Mouse (Mus musculus) kidney, postnatal 0 days (tissue): ENCODE data around the gene Kiss1. TPM values are rescaled to one million over a fixed set of nuclear protein-coding genes. Genes with fewer than 3 reads are reported as not detected.

Source experiments
- ATAC-seq: fragments of 200-750 bp; cut with Nextera tagmentation; replicated peaks from 2 replicates; pipeline ENCODE4 v1.8.0; 2017; ENCODE audit warnings: low read depth, moderate number of reproducible peaks, moderate TSS enrichment, moderate library complexity; ENCODE audit not compliant: low FRiP score
- DNase-seq: peaks from one replicate; pipeline ENCODE4 v3.0.0-alpha.2; 2016; ENCODE audit warnings: low spot score
- H3K27ac ChIP-seq: fragments of 300-500 bp; sonication (generic); 2 replicates; pipeline ENCODE4 v1.5.1; 2014; ENCODE audit warnings: mild to moderate bottlenecking
- H3K27me3 ChIP-seq: fragments of 300-500 bp; sonication (generic); 2 replicates; pipeline ENCODE4 v1.6.1; 2014; ENCODE audit warnings: low read length, mixed read lengths; ENCODE audit not compliant: insufficient read depth
- H3K36me3 ChIP-seq: fragments of 300-500 bp; sonication (generic); 2 replicates; pipeline ENCODE4 v1.6.1; 2014; ENCODE audit warnings: low read length, mixed read lengths; ENCODE audit not compliant: insufficient read depth
- H3K4me1 ChIP-seq: fragments of 300-500 bp; sonication (generic); replicated peaks from 2 replicates; pipeline ENCODE4 v1.6.1; 2014; ENCODE audit warnings: antibody characterized with exemption, low read length, mixed read lengths; ENCODE audit not compliant: insufficient read depth
- H3K4me2 ChIP-seq: fragments of 300-500 bp; sonication (generic); 2 replicates; pipeline ENCODE4 v1.6.1; 2014; ENCODE audit warnings: mild to moderate bottlenecking, low read length, moderate library complexity, mixed read lengths
- H3K4me3 ChIP-seq: fragments of 300-500 bp; sonication (generic); replicated peaks from 2 replicates; pipeline ENCODE4 v1.5.1; 2014; ENCODE audit warnings: low read depth, low read length
- H3K9ac ChIP-seq: fragments of 300-500 bp; sonication (generic); 2 replicates; pipeline ENCODE4 v1.6.1; 2014; ENCODE audit warnings: low read depth, low read length
- H3K9me3 ChIP-seq: fragments of 300-500 bp; sonication (generic); replicated peaks from 2 replicates; pipeline ENCODE4 v1.6.1; 2016; ENCODE audit warnings: low read length, inconsistent platforms, mixed read lengths
- CTCF ChIP-seq: IDR thresholded peaks from 2 replicates; pipeline ENCODE4 v1.5.1; 2016; ENCODE audit warnings: antibody characterized with exemption, low read depth, mild to moderate bottlenecking, moderate library complexity
- WGBS: fragments of 180-500 bp; shearing (Covaris S2); extraction: QIAGEN DNeasy Blood & Tissue Kit; methylation state at CpG from one replicate; pipeline ENCODE4 v1.1.7; 2014; 5-methylcytosine and 5-hydroxymethylcytosine counted together
- polyA plus RNA-seq: library from polyadenylated mRNA; unstranded; fragments of >200 nt; fragmentation: Nextera tagmentation; extraction: Ambion mirVana; gene quantifications from 2 replicates; pipeline ENCODE4 v1.2.1, GENCODE M21; 2015

Gene Kiss1
- polyA plus RNA-seq, 1 experiment from 2014 or later, result not detected

GRCm38 (mm10) chr1:133280537-133280936 is 41.1 kb upstream of the Kiss1 start:
- no peak overlapping the region for H3K9ac ChIP-seq
- no peak overlapping the region for H3K4me3 ChIP-seq
- H3K27ac ChIP-seq, result no peak overlapping the region
- ATAC-seq (no peak), DNase-seq (no peak)
- H3K4me2 ChIP-seq, result no peak overlapping the region
- 0 out of 2 replicates have a peak, but pooled peaks cover 6% of the 10 kb centered on the region for H3K4me1 ChIP-seq
- H3K36me3 ChIP-seq, result peaks cover 7% of the 10 kb centered on the region; the same call in 1 of the 2 replicates
- TF ChIP-seq CTCF, result no peak
- 85% methylated on average over 2 of the region's 2 CpGs for WGBS
- no peaks in the 10 kb centered on the region for H3K9me3 ChIP-seq
- no peaks in the 10 kb centered on the region for H3K27me3 ChIP-seq

DNA sequence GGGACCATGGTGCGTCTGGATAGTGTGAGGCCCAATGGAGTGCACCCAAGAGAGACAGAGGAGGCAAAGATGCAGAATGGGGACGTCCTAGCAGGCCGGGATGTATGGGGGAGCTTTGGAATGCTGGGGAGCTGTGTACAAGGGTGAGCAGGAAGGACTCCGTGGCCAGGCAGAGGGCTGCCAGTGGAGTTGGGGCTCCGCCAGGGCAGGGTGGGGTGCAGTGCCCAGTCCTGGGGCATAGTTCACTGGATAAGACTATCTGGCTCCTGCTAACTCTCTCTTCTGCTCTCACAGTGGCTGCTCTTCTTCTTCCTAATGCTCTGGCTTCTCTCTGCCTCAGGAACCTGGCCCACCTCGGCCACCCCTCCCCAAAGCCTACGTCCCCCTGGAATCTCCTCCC is 35.8 kb upstream of the Kiss1 start:
- no peak overlapping the region for H3K4me2 ChIP-seq
- ATAC-seq (no peak), DNase-seq (no peak)
- no peaks in the 10 kb centered on the region for H3K9me3 ChIP-seq
- WGBS, result 82% methylated on average over 7 of the region's 7 CpGs
- no peak for TF ChIP-seq CTCF
- H3K4me1 ChIP-seq, result no peaks in the 10 kb centered on the region
- H3K27me3 ChIP-seq, result no peaks in the 10 kb centered on the region
- no peak overlapping the region for H3K9ac ChIP-seq
- peaks cover 11% of the 10 kb centered on the region; the same call in 1 of the 2 replicates for H3K36me3 ChIP-seq
- no peak overlapping the region for H3K4me3 ChIP-seq
- H3K27ac ChIP-seq, result no peak overlapping the region

- Histone ChIP-seq H3K27ac (no peak overlapping the region), H3K4me1 (no peaks in the 10 kb centered on the region), H3K9me3 (no peaks in the 10 kb centered on the region), H3K36me3 (peaks cover 11% of the 10 kb centered on the region; the same call in 1 of the 2 replicates), H3K27me3 (no peaks in the 10 kb centered on the region), H3K4me2 (no peak overlapping the region), H3K4me3 (no peak overlapping the region), H3K9ac (no peak overlapping the region)
- TF ChIP-seq CTCF, result no peak
- DNase-seq, result no peak
- WGBS, result 88% methylated on average over 4 of the region's 4 CpGs
- no peak for ATAC-seq
Observed at GRCm38 (mm10) chr1:133287051-133287450, 34.6 kb upstream of the Kiss1 start.

DNA sequence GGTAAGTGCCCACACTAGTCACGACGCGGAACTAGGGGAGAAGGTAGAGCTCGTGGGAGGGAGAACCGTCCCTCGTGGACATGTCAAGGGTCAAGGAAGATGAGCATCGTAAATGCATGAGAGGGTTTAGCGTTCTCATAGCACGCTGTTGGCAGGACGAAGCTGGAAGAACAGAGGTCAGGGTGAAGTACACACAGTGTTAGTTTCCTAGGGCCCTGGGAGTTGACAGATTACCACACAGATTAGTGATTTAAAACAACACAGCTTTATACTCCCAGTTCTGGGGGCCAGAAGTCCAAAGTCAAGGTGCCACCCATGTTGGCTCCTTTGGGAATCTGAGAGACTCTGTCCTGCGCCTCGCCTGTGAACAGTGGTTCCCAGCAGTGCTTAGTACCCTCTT is 33.8 kb upstream of the Kiss1 start:
- Histone ChIP-seq H3K27ac (no peak overlapping the region), H3K27me3 (no peaks in the 10 kb centered on the region), H3K9ac (no peak overlapping the region), H3K4me1 (no peaks in the 10 kb centered on the region), H3K4me2 (no peak overlapping the region), H3K36me3 (peaks cover 13% of the 10 kb centered on the region; the same call in 1 of the 2 replicates), H3K9me3 (no peaks in the 10 kb centered on the region), H3K4me3 (no peak overlapping the region)
- TF ChIP-seq CTCF, result no peak
- ATAC-seq (peak; percentile 86), DNase-seq (no peak)
- 65% methylated on average over 12 of the region's 12 CpGs for WGBS

- no peaks in the 10 kb centered on the region for H3K4me1 ChIP-seq
- H3K27ac ChIP-seq, result no peak overlapping the region
- H3K27me3 ChIP-seq, result no peaks in the 10 kb centered on the region
- no peak for ATAC-seq
- no peaks in the 10 kb centered on the region for H3K9me3 ChIP-seq
- no peak overlapping the region for H3K9ac ChIP-seq
- no peak for DNase-seq
- H3K4me2 ChIP-seq, result no peak overlapping the region
- no peak for TF ChIP-seq CTCF
- 86% methylated on average over 6 of the region's 6 CpGs for WGBS
- 0 out of 2 replicates have a peak, but pooled peaks cover 13% of the 10 kb centered on the region for H3K36me3 ChIP-seq
- H3K4me3 ChIP-seq, result no peak overlapping the region
Observed at GRCm38 (mm10) chr1:133291888-133292287, 29.8 kb upstream of the Kiss1 start.

GRCm38 (mm10) chr1:133292608-133293007 is 29.1 kb upstream of the Kiss1 start:
- H3K4me3 ChIP-seq, result no peak overlapping the region
- peak; percentile 37; the same call in 1 of the 2 replicates for TF ChIP-seq CTCF
- no peaks in the 10 kb centered on the region for H3K9me3 ChIP-seq
- DNase-seq, result no peak
- H3K4me2 ChIP-seq, result no peak overlapping the region
- ATAC-seq, result no peak
- H3K27me3 ChIP-seq, result 0 out of 2 replicates have a peak, but pooled peaks cover 3% of the 10 kb centered on the region
- H3K9ac ChIP-seq, result no peak overlapping the region
- H3K36me3 ChIP-seq, result 0 out of 2 replicates have a peak, but pooled peaks cover 11% of the 10 kb centered on the region
- no peaks in the 10 kb centered on the region for H3K4me1 ChIP-seq
- no peak overlapping the region for H3K27ac ChIP-seq

- no peak overlapping the region for H3K4me3 ChIP-seq
- no peak overlapping the region for H3K27ac ChIP-seq
- H3K4me1 ChIP-seq, result 0 out of 2 replicates have a peak, but pooled peaks cover 5% of the 10 kb centered on the region
- WGBS, result 83% methylated on average over 9 of the region's 9 CpGs
- TF ChIP-seq CTCF, result no peak
- DNase-seq, result no peak
- H3K9ac ChIP-seq, result no peak overlapping the region
- H3K27me3 ChIP-seq, result peaks cover 7% of the 10 kb centered on the region; the same call in 1 of the 2 replicates
- no peaks in the 10 kb centered on the region for H3K9me3 ChIP-seq
- no peak overlapping the region for H3K4me2 ChIP-seq
- 0 out of 2 replicates have a peak, but pooled peaks cover 11% of the 10 kb centered on the region for H3K36me3 ChIP-seq
- ATAC-seq, result no peak
Observed at GRCm38 (mm10) chr1:133296376-133296775, 25.3 kb upstream of the Kiss1 start.
